Mouse (Mus musculus) limb, embryonic 15.5 days (tissue): ENCODE results near the gene Zbtb9. TPM values are rescaled to one million over a fixed set of nuclear protein-coding genes. Genes with fewer than 3 reads are reported as not detected.
A peak's percentile ranks its signal among the peaks of the same experiment; 100 is the strongest.

ENCODE experiments used
- ATAC-seq: fragments of 200-750 bp; cut with Nextera tagmentation; 2 replicates; pipeline ENCODE4 v1.8.0; 2017; ENCODE audit warnings: low read depth, moderate TSS enrichment; ENCODE audit not compliant: insufficient number of reproducible peaks, low FRiP score, low TSS enrichment
- H3K27ac ChIP-seq: fragments of 300-500 bp; sonication (generic); 2 replicates; pipeline ENCODE4 v1.5.1; 2015; ENCODE audit warnings: moderate library complexity, mild to moderate bottlenecking, inconsistent platforms
- H3K27me3 ChIP-seq: fragments of 300-500 bp; sonication (generic); 2 replicates; pipeline ENCODE4 v1.6.1; 2015; ENCODE audit warnings: inconsistent platforms
- H3K36me3 ChIP-seq: fragments of 300-500 bp; sonication (generic); 2 replicates; pipeline ENCODE4 v1.6.1; 2015; ENCODE audit warnings: inconsistent platforms
- H3K4me1 ChIP-seq: fragments of 300-500 bp; sonication (generic); 2 replicates; pipeline ENCODE4 v1.6.1; 2015; ENCODE audit warnings: inconsistent platforms
- H3K4me2 ChIP-seq: fragments of 300-500 bp; sonication (generic); 2 replicates; pipeline ENCODE4 v1.6.1; 2015; ENCODE audit warnings: mild to moderate bottlenecking, inconsistent platforms
- H3K4me3 ChIP-seq: fragments of 300-500 bp; sonication (generic); 2 replicates; pipeline ENCODE4 v1.5.1; 2015; ENCODE audit warnings: mild to moderate bottlenecking, inconsistent platforms
- H3K9ac ChIP-seq: fragments of 300-500 bp; sonication (generic); 2 replicates; pipeline ENCODE4 v1.6.1; 2015; ENCODE audit warnings: inconsistent platforms
- H3K9me3 ChIP-seq: fragments of 300-500 bp; sonication (generic); 2 replicates; pipeline ENCODE4 v1.6.1; 2016; ENCODE audit warnings: inconsistent platforms
- WGBS: fragments of 180-500 bp; shearing (Covaris S2); methylation state at CpG from one replicate; pipeline ENCODE4 v1.1.7; 2015; 5-methylcytosine and 5-hydroxymethylcytosine counted together
- polyA plus RNA-seq: library from polyadenylated mRNA; unstranded; fragments of >200 nt; fragmentation: Nextera tagmentation; extraction: Ambion mirVana; gene quantifications from 2 replicates; pipeline ENCODE4 v1.2.1, GENCODE M21; 2015

Zbtb9 gene
- polyA plus RNA-seq, 1 experiment from 2014 or later, result 14.1 TPM

- Histone ChIP-seq H3K36me3 (peaks cover 33% of the 10 kb centered on the region), H3K27me3 (no peaks in the 10 kb centered on the region), H3K9ac (peak overlapping the region; percentile 39), H3K4me3 (peak overlapping the region; percentile 69), H3K4me2 (peak overlapping the region; percentile 78), H3K4me1 (peaks cover 50% of the 10 kb centered on the region), H3K27ac (peak overlapping the region; percentile 92), H3K9me3 (no peaks in the 10 kb centered on the region)
- no peak for ATAC-seq
- under 1% methylated on average over 22 of the region's 22 CpGs for WGBS
Observed at GRCm38 (mm10) chr17:26938731-26939130, 34.2 kb upstream of the Zbtb9 start.

- Histone ChIP-seq H3K4me1 (peaks cover 43% of the 10 kb centered on the region), H3K9ac (peak within 1 kb of the TSS; percentile 64), H3K4me2 (peak within 1 kb of the TSS; percentile 78), H3K27ac (peak within 1 kb of the TSS; percentile 95), H3K9me3 (no peaks in the 10 kb centered on the region), H3K27me3 (no peaks in the 10 kb centered on the region), H3K4me3 (peak within 1 kb of the TSS; percentile 69), H3K36me3 (peaks cover 30% of the 10 kb centered on the region)
- peak; percentile 94 for ATAC-seq
- 0% methylated on average over 69 of the region's 70 CpGs for WGBS
Observed at GRCm38 (mm10) chr17:26939178-26939972, 33.6 kb upstream of the Zbtb9 start, which contains the start of gene Cuta. Gene Cuta, minus strand, starts transcription at chr17:26939569.

DNA sequence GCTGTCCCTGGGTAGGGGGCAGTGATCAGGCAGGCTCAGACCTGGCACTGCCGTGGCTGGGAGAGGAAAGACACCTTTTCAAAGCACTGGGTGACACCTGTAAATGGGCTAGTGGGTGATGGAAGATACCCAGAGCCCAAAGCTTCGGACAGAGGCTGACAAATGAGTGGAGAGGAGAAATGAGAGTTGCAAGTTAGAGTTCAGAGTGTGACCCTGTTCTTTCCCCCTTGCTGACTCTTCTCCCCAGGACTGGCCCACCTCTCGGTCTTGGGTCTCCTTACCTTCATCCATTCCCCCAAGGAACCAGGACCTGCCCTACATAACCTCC is 33.0 kb upstream of the Zbtb9 start:
- Histone ChIP-seq H3K27ac (peak overlapping the region; percentile 95), H3K9me3 (no peaks in the 10 kb centered on the region), H3K4me2 (peak overlapping the region; percentile 78), H3K9ac (peak overlapping the region; percentile 64), H3K27me3 (no peaks in the 10 kb centered on the region), H3K4me3 (peak overlapping the region; percentile 69), H3K36me3 (peaks cover 25% of the 10 kb centered on the region), H3K4me1 (peaks cover 41% of the 10 kb centered on the region)
- no peak for ATAC-seq
- WGBS, result 6% methylated on average over 3 of the region's 3 CpGs

GRCm38 (mm10) chr17:26941031-26941789 is 31.8 kb upstream of the Zbtb9 start, which contains the start of gene Syngap1:
Gene Syngap1, plus strand, starts transcription at chr17:26941253.
- peaks cover 48% of the 10 kb centered on the region for H3K4me1 ChIP-seq
- H3K9ac ChIP-seq, result peak within 1 kb of the TSS; percentile 64; the same call in 1 of the 2 replicates
- no peaks in the 10 kb centered on the region for H3K27me3 ChIP-seq
- peak within 1 kb of the TSS; percentile 69 for H3K4me3 ChIP-seq
- H3K36me3 ChIP-seq, result peaks cover 12% of the 10 kb centered on the region
- ATAC-seq, result no peak
- H3K4me2 ChIP-seq, result peak within 1 kb of the TSS; percentile 78
- peak within 1 kb of the TSS; percentile 95 for H3K27ac ChIP-seq
- under 1% methylated on average over 19 of the region's 24 CpGs for WGBS
- H3K9me3 ChIP-seq, result no peaks in the 10 kb centered on the region

DNA sequence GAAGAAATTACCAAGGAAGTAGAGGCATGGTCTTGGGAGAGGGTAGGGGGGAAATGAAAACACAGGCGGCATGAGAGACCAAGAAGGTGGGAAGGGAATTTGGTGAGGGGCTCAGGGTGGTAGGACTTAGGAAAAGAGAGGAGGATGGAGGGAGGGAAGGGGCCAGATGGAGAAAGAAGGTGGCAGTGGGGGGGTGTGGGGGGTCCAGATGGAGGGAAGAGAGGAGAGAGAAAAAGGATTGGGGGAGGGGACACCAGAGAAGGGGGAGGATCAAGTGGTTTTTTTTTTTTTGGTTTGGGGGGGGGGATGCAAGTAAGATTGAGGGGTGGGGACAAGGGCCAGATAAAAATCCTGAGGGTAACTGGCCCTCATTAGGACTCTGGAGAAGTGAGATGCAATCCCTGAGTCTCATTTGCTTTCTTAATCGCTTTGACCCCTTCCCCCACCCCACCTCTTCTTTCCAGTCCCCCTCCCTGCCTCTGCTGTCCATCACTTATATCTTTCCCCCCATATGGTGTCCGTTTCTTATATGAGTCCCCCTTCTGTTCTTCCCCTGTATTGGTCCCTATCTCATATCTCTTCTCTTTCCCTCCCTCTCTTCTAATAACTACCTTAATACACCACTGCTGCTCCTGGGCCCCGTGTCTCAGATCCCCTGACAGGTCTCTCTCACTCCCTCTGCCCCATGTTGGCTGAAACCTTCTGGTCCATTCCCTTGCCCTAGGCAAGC is 31.0 kb upstream of the Zbtb9 start:
- Histone ChIP-seq H3K4me3 (peak overlapping the region; percentile 69), H3K4me2 (peak overlapping the region; percentile 78), H3K4me1 (peaks cover 52% of the 10 kb centered on the region), H3K27ac (peak overlapping the region; percentile 95), H3K36me3 (peaks cover 5% of the 10 kb centered on the region), H3K27me3 (no peaks in the 10 kb centered on the region), H3K9me3 (no peaks in the 10 kb centered on the region), H3K9ac (no peak overlapping the region)
- ATAC-seq, result no peak
- 13% methylated on average over 4 of the region's 4 CpGs for WGBS

DNA sequence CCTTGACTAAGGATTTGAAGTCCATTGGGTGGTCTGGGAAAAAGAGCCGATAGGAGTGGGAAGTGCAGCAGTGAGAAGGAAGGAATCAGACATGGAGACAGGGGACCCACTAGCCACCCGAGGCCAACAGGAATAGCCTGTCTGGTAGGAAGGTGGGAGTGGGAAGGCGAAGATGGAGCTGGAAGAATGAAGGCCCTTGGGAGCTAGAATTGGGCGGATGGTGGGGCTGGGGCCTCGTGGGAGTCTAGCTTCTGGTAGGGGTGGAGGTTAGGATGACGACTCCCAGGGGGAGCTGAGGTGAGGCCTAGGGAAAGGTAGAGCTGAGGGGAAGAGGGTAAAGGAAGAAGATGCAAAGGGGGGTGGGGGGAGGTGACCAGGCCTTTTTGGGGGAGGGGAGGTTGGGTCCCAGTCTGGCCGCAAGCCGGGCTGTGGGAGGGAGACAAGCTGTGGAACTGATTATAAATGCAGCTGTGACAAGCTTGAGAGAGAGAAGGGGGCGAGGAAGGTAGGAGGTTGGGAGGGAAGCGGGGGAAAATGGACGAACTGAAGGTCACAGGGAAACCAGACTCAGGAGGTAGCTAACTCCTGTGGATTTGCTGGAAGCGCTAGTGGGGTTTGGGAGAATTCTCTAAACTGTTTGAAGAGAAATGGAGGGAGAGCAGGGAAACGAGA is 27.0 kb upstream of the Zbtb9 start:
- Histone ChIP-seq H3K9ac (peak overlapping the region; percentile 50; the same call in 1 of the 2 replicates), H3K9me3 (no peaks in the 10 kb centered on the region), H3K27ac (peak overlapping the region; percentile 75), H3K36me3 (no peaks in the 10 kb centered on the region), H3K4me1 (peaks cover 54% of the 10 kb centered on the region), H3K4me2 (peak overlapping the region; percentile 76), H3K4me3 (peak overlapping the region; percentile 45), H3K27me3 (no peaks in the 10 kb centered on the region)
- no peak for ATAC-seq
- WGBS, result 28% methylated on average over 13 of the region's 13 CpGs

GRCm38 (mm10) chr17:26946567-26946966 is 26.4 kb upstream of the Zbtb9 start:
- H3K9ac ChIP-seq, result peak overlapping the region; percentile 50
- H3K36me3 ChIP-seq, result no peaks in the 10 kb centered on the region
- H3K27ac ChIP-seq, result peak overlapping the region; percentile 75
- ATAC-seq, result peak; percentile 14; the same call in 1 of the 2 replicates
- peaks cover 58% of the 10 kb centered on the region for H3K4me1 ChIP-seq
- no peaks in the 10 kb centered on the region for H3K27me3 ChIP-seq
- H3K4me2 ChIP-seq, result peak overlapping the region; percentile 76
- H3K9me3 ChIP-seq, result no peaks in the 10 kb centered on the region
- 1% methylated on average over 37 of the region's 37 CpGs for WGBS
- peak overlapping the region; percentile 45 for H3K4me3 ChIP-seq

GRCm38 (mm10) chr17:26947231-26948100 is 25.5 kb upstream of the Zbtb9 start:
- Histone ChIP-seq H3K9ac (no peak overlapping the region), H3K4me1 (peaks cover 63% of the 10 kb centered on the region), H3K36me3 (no peaks in the 10 kb centered on the region), H3K4me2 (peak overlapping the region; percentile 76), H3K9me3 (no peaks in the 10 kb centered on the region), H3K27me3 (no peaks in the 10 kb centered on the region), H3K27ac (peak overlapping the region; percentile 75), H3K4me3 (peak overlapping the region; percentile 45)
- ATAC-seq, result no peak
- 60% methylated on average over 12 of the region's 12 CpGs for WGBS

DNA sequence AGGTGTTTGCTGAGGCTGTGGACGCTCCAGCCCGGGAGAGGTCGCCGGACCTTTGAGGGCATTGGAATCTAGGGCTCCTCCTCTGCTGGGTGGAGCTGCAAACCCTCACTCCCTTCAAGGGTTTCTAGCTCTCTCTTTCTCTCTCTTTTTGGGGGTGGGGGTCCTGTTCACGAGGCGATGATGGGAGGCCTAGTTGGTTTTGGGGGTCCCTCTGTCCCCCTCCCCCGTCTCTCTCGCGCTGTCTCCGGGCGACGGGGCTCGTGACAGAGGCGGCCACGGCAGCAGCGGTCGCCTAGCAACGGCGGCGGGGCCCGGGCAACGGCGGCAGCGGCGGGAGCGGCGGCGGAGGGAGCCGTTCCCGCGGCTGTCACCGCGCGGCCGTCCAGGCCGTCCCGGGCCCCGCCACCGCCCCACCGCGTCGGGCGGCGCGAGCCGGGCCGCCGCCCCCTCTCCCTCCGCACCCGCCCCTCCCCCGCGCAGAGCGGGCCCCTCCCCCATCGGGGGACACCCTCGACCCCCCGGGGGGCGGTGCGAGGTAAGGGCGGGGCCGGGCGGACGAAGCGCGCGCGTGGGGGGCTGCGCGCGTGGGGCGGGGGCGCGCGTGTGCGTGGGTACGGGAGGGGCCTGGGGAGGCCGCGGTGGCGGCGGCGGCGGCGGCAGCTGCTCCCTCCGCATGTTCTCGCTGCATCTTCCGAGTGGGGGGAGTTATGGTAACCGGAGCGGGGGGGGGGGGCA is 24.5 kb upstream of the Zbtb9 start:
- Histone ChIP-seq H3K4me1 (peaks cover 72% of the 10 kb centered on the region), H3K27ac (peak overlapping the region; percentile 75), H3K4me2 (peak overlapping the region; percentile 95), H3K4me3 (peak overlapping the region; percentile 69), H3K9ac (peak overlapping the region; percentile 64), H3K9me3 (no peaks in the 10 kb centered on the region), H3K27me3 (no peaks in the 10 kb centered on the region), H3K36me3 (no peaks in the 10 kb centered on the region)
- no peak for ATAC-seq
- 1% methylated on average over 40 of the region's 87 CpGs for WGBS

- H3K36me3 ChIP-seq, result no peaks in the 10 kb centered on the region
- H3K27ac ChIP-seq, result peak overlapping the region; percentile 75
- WGBS, result 4% methylated on average over 14 of the region's 14 CpGs
- H3K4me1 ChIP-seq, result peaks cover 78% of the 10 kb centered on the region
- H3K9me3 ChIP-seq, result no peaks in the 10 kb centered on the region
- peak overlapping the region; percentile 95 for H3K4me2 ChIP-seq
- ATAC-seq, result no peak
- H3K4me3 ChIP-seq, result peak overlapping the region; percentile 69
- peak overlapping the region; percentile 64 for H3K9ac ChIP-seq
- no peaks in the 10 kb centered on the region for H3K27me3 ChIP-seq
Observed at GRCm38 (mm10) chr17:26949051-26949577, 23.9 kb upstream of the Zbtb9 start.
